Mouse (Mus musculus): ENCODE measurements around the gene Umps.

DNA sequence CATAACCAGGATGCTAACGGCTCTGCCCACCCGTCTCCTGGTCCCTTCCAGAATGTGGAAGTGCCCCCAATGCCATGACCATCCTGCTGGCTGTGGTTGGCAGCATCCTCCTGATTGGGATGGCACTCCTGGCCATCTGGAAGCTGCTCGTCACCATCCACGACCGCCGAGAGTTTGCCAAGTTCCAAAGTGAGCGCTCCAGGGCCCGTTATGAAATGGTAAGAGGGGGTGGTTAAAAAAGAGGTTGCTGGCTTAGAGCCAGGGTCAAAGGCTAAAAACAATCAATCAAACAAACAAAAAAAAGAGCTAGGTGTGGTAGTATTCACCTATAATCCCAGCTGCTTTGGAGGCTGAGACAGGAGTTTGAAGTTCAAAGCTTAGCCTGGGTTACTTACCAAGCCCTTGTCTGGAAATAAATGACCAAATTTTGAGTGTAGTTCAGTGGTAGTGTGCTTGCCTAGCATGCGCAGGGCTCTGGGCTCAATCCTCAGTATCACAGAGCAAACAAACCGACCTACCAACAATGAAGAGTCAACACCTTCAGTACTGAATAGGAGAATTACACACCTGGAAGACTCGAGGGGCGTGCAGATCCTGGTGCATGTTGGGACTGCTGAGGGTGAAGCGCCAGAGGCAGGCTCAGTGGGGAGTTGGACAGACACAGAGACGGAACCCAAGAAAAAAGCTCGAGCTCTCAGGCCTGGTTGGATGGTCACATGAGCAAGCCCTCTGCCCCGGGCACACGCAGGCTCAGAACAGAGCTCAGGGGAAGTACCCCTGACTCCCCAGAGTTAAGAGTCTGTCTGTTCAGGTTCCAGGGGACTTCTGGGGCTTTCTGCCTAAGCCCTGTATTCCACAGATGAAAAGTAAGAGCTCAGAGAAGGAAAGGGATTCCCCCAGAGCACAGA, 18.9 kb downstream of the Umps start:
- TF ChIP-seq GABPA (IDR thresholded peaks at IDR 0.05; ENCODE audit: low read depth, low read length) (no peak), E2F4 (IDR thresholded peaks at IDR 0.05; ENCODE audit: borderline replicate concordance, low read depth, low read length) (no peak), POLR2AphosphoS2 (IDR thresholded peaks at IDR 0.05; ENCODE audit: low read length) (no peak)

All from MEL (cell line).